Mouse (Mus musculus): ENCODE data around the gene Ezh1.

DNA sequence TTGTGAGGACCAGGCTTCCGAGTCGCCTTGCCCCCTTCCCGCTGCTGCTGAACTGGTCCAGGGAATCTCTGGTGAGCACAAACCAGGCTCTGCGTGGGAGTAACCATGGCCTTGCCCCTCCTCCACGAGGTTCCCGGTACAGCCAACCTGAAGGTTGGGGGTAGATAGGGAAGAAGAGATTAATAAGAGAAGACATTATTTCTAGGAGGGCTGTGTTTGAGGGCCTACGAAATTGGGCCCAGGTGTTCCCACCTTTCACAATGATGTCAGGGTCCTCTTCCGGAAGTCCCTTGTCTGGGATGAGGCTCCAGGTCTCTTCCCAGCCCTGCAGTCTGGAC is 58.3 kb downstream of the Ezh1 start:
- no peak for TF ChIP-seq GATA1 (IDR thresholded peaks at IDR 0.05; ENCODE audit: low read length)
- no peak for TF ChIP-seq TAL1 (IDR thresholded peaks at IDR 0.05; ENCODE audit: low read length)

Data from erythroblast, embryonic 14.5 days (primary cell).